Mouse (Mus musculus): ENCODE measurements at regions not wholly inside any gene's neighbourhood (a gene's known extent, or its start where the extent isn't known, plus 50 kb on each side); places are given as distances from the start of the nearest gene placed in this dataset.

DNA sequence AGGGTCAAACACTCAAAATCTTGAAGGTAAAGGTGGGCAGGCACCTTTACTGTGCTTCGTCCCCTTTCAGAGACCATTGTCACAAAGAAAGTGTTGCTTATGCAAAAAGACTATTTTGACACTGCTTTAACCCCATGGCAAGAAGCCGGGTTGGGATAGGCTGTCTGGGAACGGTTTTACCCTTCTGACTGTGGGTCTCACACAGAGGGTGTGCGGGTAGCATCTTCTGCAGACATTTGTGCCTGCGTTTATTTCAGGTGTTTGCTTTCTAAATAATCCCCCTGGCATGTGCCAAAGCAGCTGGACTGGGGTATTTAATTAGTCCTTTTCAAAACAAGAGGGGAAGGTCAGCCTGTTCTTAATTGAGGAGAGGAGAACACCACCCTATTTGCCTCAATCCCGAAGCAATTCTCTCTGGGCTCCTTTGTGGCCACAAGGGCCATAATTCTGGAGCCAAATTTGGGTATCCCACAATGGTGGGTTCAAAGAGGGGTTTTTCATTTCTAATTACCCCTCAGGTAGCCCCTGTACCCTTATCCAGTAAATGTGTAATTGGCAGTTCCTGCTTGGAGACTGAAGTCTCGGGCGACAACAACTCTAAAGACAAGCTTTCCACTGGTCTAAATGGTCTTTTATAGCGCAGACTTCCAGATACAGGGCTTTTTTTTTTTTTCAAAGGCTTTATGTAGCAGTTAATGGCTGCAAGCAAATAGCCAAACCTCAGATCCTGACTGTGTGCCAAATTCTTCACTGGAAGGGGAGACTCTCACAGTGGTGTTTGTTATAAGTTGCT lies 80.8 kb upstream of the Pcsk6 start:
- Histone ChIP-seq H3K9ac (replicated peaks; ENCODE audit: low read depth, low read length) (no peak overlapping the region), H3K4me1 (ENCODE audit: control insufficient read depth, insufficient read depth) (no peaks in the 10 kb centered on the region), H3K4me3 (ENCODE audit: low read depth, low read length) (no peak overlapping the region), H3K36me3 (replicated peaks; ENCODE audit: control insufficient read depth, insufficient read depth, low read length) (no peaks in the 10 kb centered on the region), H3K9me3 (replicated peaks; ENCODE audit: control insufficient read depth, low read length) (no peaks in the 10 kb centered on the region), H3K27ac (ENCODE audit: low read depth) (no peak overlapping the region), H3K27me3 (ENCODE audit: control insufficient read depth, insufficient read depth, low read length) (0 out of 2 replicates have a peak, but pooled peaks cover 4% of the 10 kb centered on the region), H3K4me2 (ENCODE audit: low read depth, low read length) (no peak overlapping the region)
- 67% methylated on average over 9 of the region's 9 CpGs for WGBS
- DNase-seq (ENCODE audit: low spot score) (no peak), ATAC-seq (ENCODE audit: insufficient read depth, low read depth) (no peak)
- TF ChIP-seq CTCF (IDR thresholded peaks at IDR 0.05; ENCODE audit: low read depth) (no peak), EP300 (IDR thresholded peaks at IDR 0.05; ENCODE audit: low read depth) (no peak)

DNA sequence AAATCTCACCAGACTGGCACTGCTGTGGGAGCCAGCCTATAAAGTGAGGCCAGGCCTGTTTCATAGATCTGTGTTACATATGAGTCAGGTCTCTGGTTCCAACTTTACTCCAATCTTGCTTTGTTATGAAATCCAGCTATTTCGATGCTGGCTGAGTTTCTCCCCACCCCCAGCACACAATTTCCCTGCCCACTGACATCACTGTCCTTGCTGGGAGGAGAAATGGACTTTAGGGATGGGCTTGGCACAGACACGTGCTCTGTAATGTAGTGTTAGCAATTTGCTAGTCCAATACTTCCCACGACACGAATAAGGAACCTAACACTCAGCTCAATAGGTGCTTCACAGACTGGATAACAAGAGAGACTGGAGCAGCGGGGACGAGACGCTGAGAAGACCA lies 79.5 kb upstream of the Pcsk6 start:
- Histone ChIP-seq H3K4me3 (ENCODE audit: low read depth, low read length) (no peak overlapping the region), H3K27me3 (ENCODE audit: control insufficient read depth, insufficient read depth, low read length) (0 out of 2 replicates have a peak, but pooled peaks cover 4% of the 10 kb centered on the region), H3K4me1 (ENCODE audit: control insufficient read depth, insufficient read depth) (no peaks in the 10 kb centered on the region), H3K9me3 (replicated peaks; ENCODE audit: control insufficient read depth, low read length) (no peaks in the 10 kb centered on the region), H3K9ac (replicated peaks; ENCODE audit: low read depth, low read length) (no peak overlapping the region), H3K4me2 (ENCODE audit: low read depth, low read length) (no peak overlapping the region), H3K27ac (ENCODE audit: low read depth) (no peak overlapping the region), H3K36me3 (replicated peaks; ENCODE audit: control insufficient read depth, insufficient read depth, low read length) (no peaks in the 10 kb centered on the region)
- 66% methylated on average over 7 of the region's 7 CpGs for WGBS
- DNase-seq (ENCODE audit: low spot score) (no peak), ATAC-seq (ENCODE audit: insufficient read depth, low read depth) (no peak)
- TF ChIP-seq CTCF (IDR thresholded peaks at IDR 0.05; ENCODE audit: low read depth) (no peak), EP300 (IDR thresholded peaks at IDR 0.05; ENCODE audit: low read depth) (no peak)

- TF ChIP-seq CTCF (IDR thresholded peaks at IDR 0.05; ENCODE audit: low read depth) (no peak), EP300 (IDR thresholded peaks at IDR 0.05; ENCODE audit: low read depth) (no peak)
- Histone ChIP-seq H3K27ac (ENCODE audit: low read depth) (no peak overlapping the region), H3K9me3 (replicated peaks; ENCODE audit: control insufficient read depth, low read length) (no peaks in the 10 kb centered on the region), H3K4me1 (ENCODE audit: control insufficient read depth, insufficient read depth) (no peaks in the 10 kb centered on the region), H3K4me2 (ENCODE audit: low read depth, low read length) (no peak overlapping the region), H3K9ac (replicated peaks; ENCODE audit: low read depth, low read length) (no peak overlapping the region), H3K27me3 (ENCODE audit: control insufficient read depth, insufficient read depth, low read length) (0 out of 2 replicates have a peak, but pooled peaks cover 4% of the 10 kb centered on the region), H3K36me3 (replicated peaks; ENCODE audit: control insufficient read depth, insufficient read depth, low read length) (no peaks in the 10 kb centered on the region), H3K4me3 (ENCODE audit: low read depth, low read length) (no peak overlapping the region)
- DNase-seq (ENCODE audit: low spot score) (no peak), ATAC-seq (ENCODE audit: insufficient read depth, low read depth) (no peak)
- 32% methylated on average over 4 of the region's 4 CpGs for WGBS
These were observed 77.8 kb upstream of the Pcsk6 start for GRCm38 (mm10) chr7:65783773-65784172.

GRCm38 (mm10) chr7:65786916-65787315 lies 74.6 kb upstream of the Pcsk6 start:
- Histone ChIP-seq H3K4me2 (ENCODE audit: low read depth, low read length) (no peak overlapping the region), H3K9ac (replicated peaks; ENCODE audit: low read depth, low read length) (no peak overlapping the region), H3K27me3 (ENCODE audit: control insufficient read depth, insufficient read depth, low read length) (no peaks in the 10 kb centered on the region), H3K4me3 (ENCODE audit: low read depth, low read length) (no peak overlapping the region), H3K36me3 (replicated peaks; ENCODE audit: control insufficient read depth, insufficient read depth, low read length) (no peaks in the 10 kb centered on the region), H3K4me1 (ENCODE audit: control insufficient read depth, insufficient read depth) (no peaks in the 10 kb centered on the region), H3K27ac (ENCODE audit: low read depth) (no peak overlapping the region), H3K9me3 (replicated peaks; ENCODE audit: control insufficient read depth, low read length) (no peaks in the 10 kb centered on the region)
- WGBS: 59% methylated on average over 2 of the region's 2 CpGs
- DNase-seq (ENCODE audit: low spot score): no peak
- ATAC-seq (ENCODE audit: insufficient read depth, low read depth): no peak
- TF ChIP-seq EP300 (IDR thresholded peaks at IDR 0.05; ENCODE audit: low read depth) (no peak), CTCF (IDR thresholded peaks at IDR 0.05; ENCODE audit: low read depth) (no peak)

DNA sequence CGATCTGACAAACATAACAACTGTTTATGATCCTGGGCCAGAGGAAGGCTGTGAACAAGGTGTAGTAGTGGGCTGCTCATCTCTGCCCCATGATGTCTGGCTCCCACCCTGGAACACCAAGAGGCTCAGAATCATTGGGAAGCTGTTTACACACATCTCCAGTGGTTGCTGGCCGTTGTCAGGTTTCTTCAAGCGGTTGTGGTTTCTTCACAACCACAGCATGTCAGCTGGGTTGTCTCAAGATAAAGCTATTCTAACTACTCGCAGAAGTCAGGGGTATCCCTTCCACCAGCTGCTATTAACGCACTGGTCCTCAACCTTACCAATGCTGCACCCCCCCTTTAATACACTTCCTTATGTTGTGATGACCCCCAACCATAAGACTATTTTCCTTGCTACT lies 73.7 kb upstream of the Pcsk6 start:
- no peak overlapping the region for H3K27ac ChIP-seq (ENCODE audit: low read depth)
- TF ChIP-seq CTCF (IDR thresholded peaks at IDR 0.05; ENCODE audit: low read depth) (no peak), EP300 (IDR thresholded peaks at IDR 0.05; ENCODE audit: low read depth) (no peak)
- no peaks in the 10 kb centered on the region for H3K9me3 ChIP-seq (replicated peaks; ENCODE audit: control insufficient read depth, low read length)
- no peaks in the 10 kb centered on the region for H3K36me3 ChIP-seq (replicated peaks; ENCODE audit: control insufficient read depth, insufficient read depth, low read length)
- H3K27me3 ChIP-seq (ENCODE audit: control insufficient read depth, insufficient read depth, low read length): no peaks in the 10 kb centered on the region
- H3K9ac ChIP-seq (replicated peaks; ENCODE audit: low read depth, low read length): no peak overlapping the region
- no peak overlapping the region for H3K4me2 ChIP-seq (ENCODE audit: low read depth, low read length)
- WGBS: 71% methylated on average over 5 of the region's 5 CpGs
- H3K4me1 ChIP-seq (ENCODE audit: control insufficient read depth, insufficient read depth): no peaks in the 10 kb centered on the region
- H3K4me3 ChIP-seq (ENCODE audit: low read depth, low read length): no peak overlapping the region
- no peak for ATAC-seq (ENCODE audit: insufficient read depth, low read depth)
- DNase-seq (ENCODE audit: low spot score): no peak

- no peaks in the 10 kb centered on the region for H3K27me3 ChIP-seq (ENCODE audit: control insufficient read depth, insufficient read depth, low read length)
- H3K27ac ChIP-seq (ENCODE audit: low read depth): no peak overlapping the region
- WGBS: 71% methylated on average over 6 of the region's 6 CpGs
- no peak overlapping the region for H3K4me2 ChIP-seq (ENCODE audit: low read depth, low read length)
- DNase-seq (ENCODE audit: low spot score) (no peak), ATAC-seq (ENCODE audit: insufficient read depth, low read depth) (no peak)
- no peak overlapping the region for H3K4me3 ChIP-seq (ENCODE audit: low read depth, low read length)
- H3K4me1 ChIP-seq (ENCODE audit: control insufficient read depth, insufficient read depth): no peaks in the 10 kb centered on the region
- no peaks in the 10 kb centered on the region for H3K36me3 ChIP-seq (replicated peaks; ENCODE audit: control insufficient read depth, insufficient read depth, low read length)
- H3K9me3 ChIP-seq (replicated peaks; ENCODE audit: control insufficient read depth, low read length): no peaks in the 10 kb centered on the region
- TF ChIP-seq CTCF (IDR thresholded peaks at IDR 0.05; ENCODE audit: low read depth) (no peak), EP300 (IDR thresholded peaks at IDR 0.05; ENCODE audit: low read depth) (no peak)
- H3K9ac ChIP-seq (replicated peaks; ENCODE audit: low read depth, low read length): no peak overlapping the region
These were observed 71.3 kb upstream of the Pcsk6 start for GRCm38 (mm10) chr7:65790264-65790663.

Measured in heart, postnatal 0 days (tissue).